Mouse (Mus musculus) forebrain, embryonic 14.5 days (tissue): ENCODE measurements around the gene Pih1d2. TPM values are rescaled to one million over a fixed set of nuclear protein-coding genes. Genes with fewer than 3 reads are reported as not detected.

Experiments
- ATAC-seq: fragments of 200-750 bp; cut with Nextera tagmentation; 2 replicates; pipeline ENCODE4 v1.8.0; 2017; ENCODE audit warnings: mild to moderate bottlenecking, moderate library complexity
- DNase-seq: peaks from one replicate; pipeline ENCODE4 v3.0.0-alpha.2; 2015; ENCODE audit warnings: low spot score
- H3K27ac ChIP-seq: fragments of 300-500 bp; sonication (generic); 2 replicates; pipeline ENCODE4 v1.5.1; 2014; ENCODE audit warnings: low read depth, mild to moderate bottlenecking, control low read depth, low read length, moderate library complexity
- H3K27me3 ChIP-seq: fragments of 300-500 bp; sonication (generic); replicated peaks from 2 replicates; pipeline ENCODE4 v1.6.1; 2014; ENCODE audit warnings: low read length, control low read depth, mixed read lengths; ENCODE audit not compliant: control insufficient read depth, insufficient read depth
- H3K36me3 ChIP-seq: fragments of 300-500 bp; sonication (generic); 2 replicates; pipeline ENCODE4 v1.6.1; 2014; ENCODE audit warnings: low read length, control low read depth; ENCODE audit not compliant: control insufficient read depth, insufficient read depth
- H3K4me1 ChIP-seq: fragments of 300-500 bp; sonication (generic); 2 replicates; pipeline ENCODE4 v1.6.1; 2014; ENCODE audit warnings: antibody characterized with exemption, low read length, control low read depth; ENCODE audit not compliant: control insufficient read depth, insufficient read depth
- H3K4me2 ChIP-seq: fragments of 300-500 bp; sonication (generic); 2 replicates; pipeline ENCODE4 v1.6.1; 2014; ENCODE audit warnings: mild to moderate bottlenecking, control low read depth, low read length
- H3K4me3 ChIP-seq: fragments of 300-500 bp; sonication (generic); 2 replicates; pipeline ENCODE4 v1.5.1; 2014; ENCODE audit warnings: low read depth, low read length, control low read depth
- H3K9ac ChIP-seq: fragments of 300-500 bp; sonication (generic); 2 replicates; pipeline ENCODE4 v1.6.1; 2014; ENCODE audit warnings: mild to moderate bottlenecking, low read length, control low read depth, moderate library complexity
- H3K9me3 ChIP-seq: fragments of 300-500 bp; sonication (generic); replicated peaks from 2 replicates; pipeline ENCODE4 v1.6.1; 2016; ENCODE audit warnings: low read length, control low read depth, mixed read lengths; ENCODE audit not compliant: control insufficient read depth
- WGBS: fragments of 180-500 bp; shearing (Covaris S2); extraction: QIAGEN DNeasy Blood & Tissue Kit; methylation state at CpG from one replicate; pipeline ENCODE4 v1.1.7; 2014; 5-methylcytosine and 5-hydroxymethylcytosine counted together
- polyA plus RNA-seq: library from polyadenylated mRNA; unstranded; fragments of >200 nt; fragmentation: Nextera tagmentation; extraction: Ambion mirVana; gene quantifications from 2 replicates; pipeline ENCODE4 v1.2.1, GENCODE M21; 2014

The Pih1d2 gene
- polyA plus RNA-seq, 1 experiment from 2014 or later: 5.1 TPM

DNA sequence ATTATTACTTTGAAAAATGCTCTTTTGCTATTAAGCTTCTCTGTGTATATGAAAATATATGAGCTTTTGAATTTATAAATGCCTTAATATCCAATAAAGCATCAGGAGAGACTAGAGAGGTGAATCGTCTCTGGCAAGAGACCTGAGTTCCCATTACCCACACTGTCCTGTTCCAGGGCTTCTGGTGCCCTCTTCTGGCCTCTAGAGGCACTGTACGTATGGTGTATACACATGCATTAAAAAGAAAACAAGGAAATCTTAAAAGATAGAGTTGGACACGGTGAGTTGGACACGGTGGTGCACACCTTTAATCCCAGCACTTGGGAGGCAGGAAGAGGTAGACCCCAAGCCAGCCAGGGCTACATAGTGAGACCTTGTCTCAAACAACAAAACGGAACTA lies 53.6 kb downstream of the Pih1d2 start:
- H3K27ac ChIP-seq: no peak overlapping the region
- no peaks in the 10 kb centered on the region for H3K27me3 ChIP-seq
- peak; percentile 77; the same call in 1 of the 2 replicates for ATAC-seq
- no peak overlapping the region for H3K9ac ChIP-seq
- H3K4me2 ChIP-seq: no peak overlapping the region
- H3K9me3 ChIP-seq: no peaks in the 10 kb centered on the region
- WGBS: 36% methylated on average over 5 of the region's 5 CpGs
- peak; percentile 68 for DNase-seq
- H3K36me3 ChIP-seq: peaks cover 28% of the 10 kb centered on the region
- H3K4me3 ChIP-seq: no peak overlapping the region
- no peaks in the 10 kb centered on the region for H3K4me1 ChIP-seq

Other genes with a start within 250 kb of the Pih1d2 start
- 0.27 and 0.30 TPM in 2 replicates for gene Plet1, start 122.8 kb upstream of the Pih1d2 start, polyA plus RNA-seq
- gene Pts, start 88.6 kb upstream of the Pih1d2 start, polyA plus RNA-seq: 87.3 and 94.5 TPM in 2 replicates
- gene Il18, start 62.5 kb upstream of the Pih1d2 start, polyA plus RNA-seq: 17.8 and 18.4 TPM in 2 replicates
- gene Bco2, start 62.1 kb upstream of the Pih1d2 start, polyA plus RNA-seq: 0.60 and 0.63 TPM in 2 replicates
- 0.25 TPM in 1 of 2 replicates, not detected in the other for gene Tex12, start 56.0 kb upstream of the Pih1d2 start, polyA plus RNA-seq
- 261 and 273 TPM in 2 replicates for gene Sdhd, start 13.5 kb upstream of the Pih1d2 start, polyA plus RNA-seq
- 388 and 475 TPM in 2 replicates for gene Timm8b, start 13.4 kb upstream of the Pih1d2 start, polyA plus RNA-seq
- 18.3 and 22.0 TPM in 2 replicates for gene Nkapd1, start 143 bp downstream of the Pih1d2 start, polyA plus RNA-seq
- gene Dlat, start 42.5 kb downstream of the Pih1d2 start, polyA plus RNA-seq: 50.9 and 55.0 TPM in 2 replicates
- 21.6 and 27.1 TPM in 2 replicates for gene Dixdc1, start 122.2 kb downstream of the Pih1d2 start, polyA plus RNA-seq
- gene 2310030G06Rik, start 129.2 kb downstream of the Pih1d2 start, polyA plus RNA-seq: 1.0 and 1.1 TPM in 2 replicates
- gene Cryab, start 134.0 kb downstream of the Pih1d2 start, polyA plus RNA-seq: 9.7 and 12.6 TPM in 2 replicates
- 0.70 TPM in 1 of 2 replicates, not detected in the other for gene Hspb2, start 135.0 kb downstream of the Pih1d2 start, polyA plus RNA-seq
- 10.0 and 10.1 TPM in 2 replicates for gene Fdxacb1, start 150.9 kb downstream of the Pih1d2 start, polyA plus RNA-seq
- gene Alg9, start 157.7 kb downstream of the Pih1d2 start, polyA plus RNA-seq: 49.2 and 54.9 TPM in 2 replicates
- gene 1110032A03Rik, start 158.2 kb downstream of the Pih1d2 start, polyA plus RNA-seq: 55.1 and 65.0 TPM in 2 replicates
- 78.9 and 94.5 TPM in 2 replicates for gene Ppp2r1b, start 228.0 kb downstream of the Pih1d2 start, polyA plus RNA-seq